Mouse (Mus musculus) testis, adult 2 months (tissue): ENCODE results near the gene Adamts20.

Experiments
- CTCF ChIP-seq: fragments of 200-500 bp; IDR thresholded peaks from 2 replicates; pipeline ENCODE4 v1.5.1; 2012; ENCODE audit warnings: low read depth, mild to moderate bottlenecking, inconsistent platforms, low read length, moderate library complexity; ENCODE audit not compliant: control insufficient read depth, insufficient read depth, insufficient replicate concordance
- POLR2A ChIP-seq: fragments of 200-500 bp; IDR thresholded peaks from 2 replicates; pipeline ENCODE4 v1.6.1; 2012; ENCODE audit warnings: low read depth, mild to moderate bottlenecking, inconsistent platforms, low read length, moderate library complexity; ENCODE audit not compliant: control insufficient read depth

GRCm38 (mm10) chr15:94349052-94349451, 116.2 kb downstream of the Adamts20 start:
- TF ChIP-seq CTCF (no peak), POLR2A (peak; percentile 19; the same call in 1 of the 2 replicates)
